Mouse (Mus musculus) liver, postnatal 0 days (tissue): ENCODE data around the gene Slc2a13.

Experiments used
- CTCF ChIP-seq: sonication (generic); IDR thresholded peaks from 2 replicates; pipeline ENCODE4 v1.5.1; 2016; ENCODE audit warnings: antibody characterized with exemption, low read depth
- EP300 ChIP-seq: IDR thresholded peaks from 2 replicates; pipeline ENCODE4 v1.6.1; 2016; ENCODE audit warnings: antibody characterized with exemption, low read depth, mild to moderate bottlenecking

- TF ChIP-seq CTCF: no peak
- no peak for TF ChIP-seq EP300
These were observed 6.3 kb downstream of the Slc2a13 start for GRCm38 (mm10) chr15:91566784-91567183.
